ENCODE assay signal across 26 mouse cellular contexts in genomic region chr6:115938798-115939197, GRCm38 (mm10). TPM values are rescaled to one million over a fixed set of nuclear protein-coding genes. Genes with fewer than 3 reads are reported as not detected.
"Had no signal": no experiment of that assay in that cellular context is flagged by ENCODE, and none has a peak within 500 bp of the region (broad histone marks: within the 10 kb centered on the region; RNA-seq: fewer than 3 reads in every experiment).

No protein-coding gene starts in this region.

- H3K4me2 ChIP-seq: lung, embryonic 15.5 days; midbrain, embryonic 11.5 days; midbrain, embryonic 13.5 days; midbrain, embryonic 15.5 days; neural tube, embryonic 12.5 days; stomach, embryonic 15.5 days had no signal

- H3K4me3 ChIP-seq: lung, embryonic 15.5 days; megakaryocyte, embryonic 14.5 days; midbrain, embryonic 13.5 days; midbrain, embryonic 15.5 days; neural tube, embryonic 12.5 days; stomach, embryonic 15.5 days had no signal

- H3K27me3 ChIP-seq: lung, embryonic 15.5 days; midbrain, embryonic 13.5 days; midbrain, embryonic 15.5 days; neural tube, embryonic 12.5 days; stomach, embryonic 15.5 days had no signal

- H3K9ac ChIP-seq: liver, postnatal 0 days; lung, embryonic 15.5 days; midbrain, embryonic 13.5 days; midbrain, embryonic 15.5 days; neural tube, embryonic 12.5 days; stomach, embryonic 15.5 days had no signal

- DNase-seq: liver, postnatal 0 days; lung, adult 2 months; lung, postnatal 14 days; lung, postnatal 36 days; right cerebral cortex, postnatal 14 days; thymus, adult 2 months; thymus, postnatal 25 days; thymus, postnatal 4 days had no signal

- H3K9me3 ChIP-seq: lung, embryonic 15.5 days; midbrain, embryonic 15.5 days; stomach, embryonic 15.5 days had no signal

- H3K27ac ChIP-seq: lung, embryonic 15.5 days; macrophage; midbrain, embryonic 13.5 days; midbrain, embryonic 15.5 days; neural tube, embryonic 12.5 days; stomach, embryonic 15.5 days; stomach, postnatal 0 days had no signal

- H3K36me3 ChIP-seq: lung, embryonic 15.5 days; midbrain, embryonic 13.5 days; midbrain, embryonic 15.5 days; neural tube, embryonic 12.5 days; stomach, embryonic 15.5 days had no signal

- H3K4me1 ChIP-seq: midbrain, embryonic 15.5 days; neural tube, embryonic 12.5 days had no signal

RNA-seq across cellular contexts. Expression of gene H1foo, which starts 5.9 kb away (rescaled TPM):
- total RNA-seq: megakaryocyte progenitor cell, adult 5-6 weeks; midbrain, postnatal 0 days; monocyte, adult 5-6 weeks; neutrophil, adult 5-6 weeks had no signal
- polyA plus RNA-seq: liver, postnatal 0 days; lung, adult 2 months; lung, embryonic 15.5 days; lung, postnatal 0 days; macrophage; midbrain, embryonic 11.5 days; midbrain, embryonic 13.5 days; midbrain, embryonic 15.5 days; midbrain, postnatal 0 days; neural tube, embryonic 12.5 days; neural tube, embryonic 14.5 days; spleen, adult 2 months; stomach, embryonic 15.5 days; stomach, postnatal 0 days; testis, adult 2 months; urinary bladder, adult 2 months had no signal

RNA-seq across cellular contexts. Expression of gene Rho, which starts 7.2 kb away (rescaled TPM):
- total RNA-seq: monocyte, adult 5-6 weeks had no signal
- polyA plus RNA-seq: liver, postnatal 0 days; macrophage; midbrain, embryonic 11.5 days had no signal
